Mouse (Mus musculus): Measurements from ENCODE around the gene Dbndd1.

- TF ChIP-seq CTCF (conservative IDR thresholded peaks at IDR 0.05 in 1 of 2, IDR thresholded peaks at IDR 0.05 in 1 of 2; ENCODE audit: low read depth in 2 of 2, low read length in 2 of 2) (no peak), USF1 (IDR thresholded peaks at IDR 0.05; ENCODE audit: low read depth, low read length) (no peak), ZC3H11A (IDR thresholded peaks at IDR 0.05; ENCODE audit: low read depth, low read length) (no peak), POLR2A (IDR thresholded peaks at IDR 0.05; ENCODE audit: low read depth, low read length) (no peak), MEF2A (IDR thresholded peaks at IDR 0.05; ENCODE audit: borderline replicate concordance, low read depth, low read length) (no peak), JUND (conservative IDR thresholded peaks at IDR 0.05; ENCODE audit: low read depth, low read length) (no peak), CHD2 (IDR thresholded peaks at IDR 0.05; ENCODE audit: low read length) (no peak), NELFE (IDR thresholded peaks at IDR 0.05; ENCODE audit: low read depth, low read length) (no peak), POLR2AphosphoS2 (IDR thresholded peaks at IDR 0.05; ENCODE audit: low read depth, low read length) (no peak), MAFK (IDR thresholded peaks at IDR 0.05; ENCODE audit: insufficient replicate concordance, low read length) (no peak), RCOR1 (conservative IDR thresholded peaks at IDR 0.05; ENCODE audit: low read depth, low read length) (no peak), MYC (IDR thresholded peaks at IDR 0.05; ENCODE audit: low read depth, low read length) (no peak), MAZ (IDR thresholded peaks at IDR 0.05; ENCODE audit: low read depth, low read length) (no peak), ELF1 (IDR thresholded peaks at IDR 0.05; ENCODE audit: low read depth, low read length) (no peak)
Observed at GRCm38 (mm10) chr8:123518172-123518571, 2.9 kb upstream of the Dbndd1 start.
